ENCODE assay signal across 26 mouse cellular contexts in the genomic region with DNA sequence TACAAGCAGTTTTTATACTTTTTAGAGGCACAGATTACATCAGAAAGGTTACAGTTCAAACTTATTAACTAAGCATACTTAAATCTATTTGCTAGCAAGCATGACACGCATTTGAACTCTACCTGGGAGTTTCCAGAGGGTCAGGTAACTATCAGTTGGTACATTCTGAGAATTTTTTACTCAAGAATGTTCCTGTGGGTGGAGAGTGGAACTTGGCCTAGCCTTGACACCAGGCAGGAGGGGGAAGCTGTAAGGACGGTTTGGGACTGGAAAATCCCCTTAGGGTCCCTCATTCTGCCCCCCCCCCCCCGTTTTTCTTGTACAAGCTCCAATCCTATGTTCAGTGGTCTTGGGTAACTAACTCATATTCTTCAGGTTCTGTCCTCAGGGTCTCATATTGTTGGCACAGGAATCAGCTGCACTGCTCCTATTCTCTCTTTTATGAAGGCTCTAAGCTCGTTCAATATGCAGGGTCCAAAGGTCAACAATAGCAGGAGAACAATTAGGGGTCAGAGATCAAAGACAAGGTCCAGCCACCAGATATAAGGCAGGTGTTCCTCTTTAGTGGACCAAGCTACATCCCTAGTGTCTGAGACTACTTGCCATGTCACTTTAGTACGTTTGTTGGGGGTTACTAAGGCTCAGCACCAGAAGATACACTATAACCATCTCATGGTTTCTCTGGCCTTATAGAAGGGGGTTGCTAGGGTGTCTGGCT.
A peak's percentile ranks its signal among the peaks of the same experiment; 100 is the strongest.
DNase-seq lines count a peak whose midpoint lies in the region; ATAC-seq lines count a peak whose summit lies in the region.
"Had no signal": no experiment of that assay in that cellular context is flagged by ENCODE, and none has a peak within 500 bp of the region (broad histone marks: within the 10 kb centered on the region; RNA-seq: fewer than 3 reads in every experiment).

No protein-coding gene starts in this region.

- no peaks in the 10 kb centered on the region for H3K36me3 ChIP-seq in intestine, embryonic 15.5 days
- no peaks in the 10 kb centered on the region for H3K36me3 ChIP-seq in intestine, embryonic 16.5 days (ENCODE audit: control insufficient read depth, insufficient read depth, low read length)
- H3K36me3 ChIP-seq: embryonic facial prominence, embryonic 12.5 days; embryonic facial prominence, embryonic 15.5 days; forebrain, embryonic 12.5 days; forebrain, embryonic 15.5 days; heart, embryonic 12.5 days; heart, embryonic 15.5 days; hindbrain, embryonic 10.5 days; hindbrain, embryonic 13.5 days had no signal

- peak; percentile 39 for DNase-seq in kidney, adult 9 months
- no peak for DNase-seq in kidney, postnatal 10 days
- DNase-seq in gastrocnemius, adult 18-20 months (ENCODE audit: low spot score), result no peak
- no peak for DNase-seq in urinary bladder, postnatal 14 days (ENCODE audit: low spot score)
- DNase-seq: adrenal gland, adult 2 months; adrenal gland, postnatal 14 days; cerebellum, adult 11 months; cerebellum, adult 2 months; cerebellum, adult 9-11 months; cerebellum, postnatal 25 days; gastrocnemius, postnatal 10 days; gastrocnemius, postnatal 36 days; heart, postnatal 10 days; heart, postnatal 36 days had no signal

- no peaks in the 10 kb centered on the region for H3K4me1 ChIP-seq in intestine, embryonic 15.5 days (replicated peaks)
- H3K4me1 ChIP-seq in intestine, embryonic 16.5 days (ENCODE audit: control insufficient read depth, insufficient read depth, low read length), result no peaks in the 10 kb centered on the region
- H3K4me1 ChIP-seq: embryonic facial prominence, embryonic 12.5 days; embryonic facial prominence, embryonic 15.5 days; forebrain, embryonic 12.5 days; forebrain, embryonic 15.5 days; heart, embryonic 12.5 days; heart, embryonic 15.5 days; hindbrain, embryonic 10.5 days; hindbrain, embryonic 13.5 days had no signal

- WGBS in intestine, embryonic 15.5 days, result 55% methylated on average over 5 of the region's 5 CpGs
- 49% methylated on average over 5 of the region's 5 CpGs for WGBS in intestine, embryonic 16.5 days

- no peak overlapping the region for H3K4me3 ChIP-seq in intestine, embryonic 15.5 days (replicated peaks)
- H3K4me3 ChIP-seq in intestine, embryonic 16.5 days (ENCODE audit: low read length), result no peak overlapping the region
- H3K4me3 ChIP-seq: embryonic facial prominence, embryonic 12.5 days; embryonic facial prominence, embryonic 15.5 days; forebrain, embryonic 12.5 days; forebrain, embryonic 15.5 days; heart, embryonic 12.5 days; heart, embryonic 15.5 days; hindbrain, embryonic 10.5 days; hindbrain, embryonic 13.5 days had no signal

- no peaks in the 10 kb centered on the region for H3K9me3 ChIP-seq in intestine, embryonic 15.5 days
- no peaks in the 10 kb centered on the region for H3K9me3 ChIP-seq in intestine, embryonic 16.5 days (ENCODE audit: control insufficient read depth, low read length)
- H3K9me3 ChIP-seq: embryonic facial prominence, embryonic 12.5 days; embryonic facial prominence, embryonic 15.5 days; forebrain, embryonic 12.5 days; forebrain, embryonic 15.5 days; heart, embryonic 12.5 days; heart, embryonic 15.5 days; hindbrain, embryonic 10.5 days; hindbrain, embryonic 13.5 days had no signal

- H3K9ac ChIP-seq in intestine, embryonic 15.5 days, result no peak overlapping the region
- H3K9ac ChIP-seq in intestine, embryonic 16.5 days (ENCODE audit: low read depth, low read length), result no peak overlapping the region
- H3K9ac ChIP-seq: embryonic facial prominence, embryonic 12.5 days; embryonic facial prominence, embryonic 15.5 days; forebrain, embryonic 12.5 days; forebrain, embryonic 15.5 days; heart, embryonic 12.5 days; heart, embryonic 15.5 days; hindbrain, embryonic 13.5 days had no signal

- H3K27ac ChIP-seq in intestine, embryonic 15.5 days, result no peak overlapping the region
- 0 out of 2 replicates have a peak overlapping the region, but pooled peaks have one; percentile 36 for H3K27ac ChIP-seq in intestine, embryonic 16.5 days (ENCODE audit: low read length)
- H3K27ac ChIP-seq: embryonic facial prominence, embryonic 12.5 days; embryonic facial prominence, embryonic 15.5 days; forebrain, embryonic 12.5 days; forebrain, embryonic 15.5 days; heart, embryonic 15.5 days; hindbrain, embryonic 10.5 days; hindbrain, embryonic 13.5 days had no signal

- H3K4me2 ChIP-seq in intestine, embryonic 15.5 days (replicated peaks), result no peak overlapping the region
- no peak overlapping the region for H3K4me2 ChIP-seq in intestine, embryonic 16.5 days (ENCODE audit: low read depth, low read length)
- H3K4me2 ChIP-seq: embryonic facial prominence, embryonic 12.5 days; embryonic facial prominence, embryonic 15.5 days; forebrain, embryonic 12.5 days; forebrain, embryonic 15.5 days; heart, embryonic 12.5 days; heart, embryonic 15.5 days; hindbrain, embryonic 13.5 days had no signal

- no peaks in the 10 kb centered on the region for H3K27me3 ChIP-seq in intestine, embryonic 15.5 days (replicated peaks)
- H3K27me3 ChIP-seq in intestine, embryonic 16.5 days (replicated peaks; ENCODE audit: control insufficient read depth, insufficient read depth, low read length), result no peaks in the 10 kb centered on the region
- H3K27me3 ChIP-seq: embryonic facial prominence, embryonic 12.5 days; embryonic facial prominence, embryonic 15.5 days; forebrain, embryonic 12.5 days; forebrain, embryonic 15.5 days; heart, embryonic 12.5 days; heart, embryonic 15.5 days; hindbrain, embryonic 13.5 days had no signal

- ATAC-seq in intestine, embryonic 15.5 days, result peak; percentile 80
- ATAC-seq in intestine, embryonic 16.5 days, result peak; percentile 90
- ATAC-seq: CD4-positive, CD25-positive, alpha-beta regulatory T cell, adult 4 months; forebrain, embryonic 15.5 days; hindbrain, embryonic 16.5 days had no signal
